Mouse (Mus musculus) lung, adult 2 months (tissue): Measurements from ENCODE around the gene Flvcr1. TPM values are rescaled to one million over a fixed set of nuclear protein-coding genes. Genes with fewer than 3 reads are reported as not detected.

ENCODE experiments used
- DNase-seq: peaks from one replicate; pipeline ENCODE4 v3.0.0; 2022
- H3K4me1 ChIP-seq: fragments of 200-500 bp; 2 replicates; pipeline ENCODE4 v1.6.1; 2011; ENCODE audit warnings: low read length; ENCODE audit not compliant: control insufficient read depth, insufficient read depth
- H3K4me3 ChIP-seq: fragments of 200-500 bp; replicated peaks from 2 replicates; pipeline ENCODE3; 2011; ENCODE audit warnings: low read depth, mild to moderate bottlenecking, control low read depth, low read length; ENCODE audit errors: extremely low read depth
- CTCF ChIP-seq: fragments of 200-500 bp; IDR thresholded peaks from 2 replicates; pipeline ENCODE4 v1.5.1; 2011; ENCODE audit warnings: mild to moderate bottlenecking, low read length, control low read depth; ENCODE audit not compliant: insufficient read depth
- POLR2A ChIP-seq: fragments of 200-500 bp; IDR thresholded peaks from 2 replicates; pipeline ENCODE4 v1.6.1; 2011; ENCODE audit warnings: low read depth, mild to moderate bottlenecking, control low read depth, low read length, borderline replicate concordance; ENCODE audit errors: extremely low read depth
- WGBS: fragments of 180-500 bp; shearing (Covaris S2); methylation state at CpG from one replicate; pipeline ENCODE4 v1.1.7; 2018; 5-methylcytosine and 5-hydroxymethylcytosine counted together
- polyA plus RNA-seq: library from polyadenylated mRNA; depleted of rRNA; stranded (reverse); fragments of >200 nt; gene quantifications from 2 replicates; pipeline ENCODE4 v1.2.3, GENCODE M21; 2012; rRNA removed

The Flvcr1 gene
- polyA plus RNA-seq, 1 experiment: 19.9 TPM

DNA sequence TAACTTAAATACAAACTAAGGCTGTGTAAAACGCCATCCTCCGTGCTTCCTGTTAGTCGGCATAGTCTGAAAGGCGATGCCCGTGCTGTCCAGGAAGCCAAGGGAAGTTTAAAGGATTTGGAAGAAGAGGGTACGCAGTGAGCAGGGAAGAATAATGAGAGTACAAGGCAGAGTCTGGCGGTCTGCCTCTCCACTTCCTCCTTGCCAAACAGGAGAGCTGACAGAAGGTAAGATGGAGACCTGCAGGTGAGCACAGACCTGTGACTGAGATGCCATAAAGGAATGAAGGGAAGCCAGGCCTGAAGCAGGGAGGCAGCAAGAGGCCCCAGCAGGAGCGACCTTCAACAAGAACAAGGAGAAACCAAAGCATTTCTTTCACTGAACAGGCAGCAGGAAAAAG is 51.8 kb downstream of the Flvcr1 start:
- DNase-seq: no peak
- Histone ChIP-seq H3K4me1 (no peaks in the 10 kb centered on the region; the same call in 1 of the 2 replicates), H3K4me3 (no peak overlapping the region)
- WGBS: 75% methylated on average over 8 of the region's 8 CpGs
- TF ChIP-seq CTCF (no peak), POLR2A (no peak)

DNA sequence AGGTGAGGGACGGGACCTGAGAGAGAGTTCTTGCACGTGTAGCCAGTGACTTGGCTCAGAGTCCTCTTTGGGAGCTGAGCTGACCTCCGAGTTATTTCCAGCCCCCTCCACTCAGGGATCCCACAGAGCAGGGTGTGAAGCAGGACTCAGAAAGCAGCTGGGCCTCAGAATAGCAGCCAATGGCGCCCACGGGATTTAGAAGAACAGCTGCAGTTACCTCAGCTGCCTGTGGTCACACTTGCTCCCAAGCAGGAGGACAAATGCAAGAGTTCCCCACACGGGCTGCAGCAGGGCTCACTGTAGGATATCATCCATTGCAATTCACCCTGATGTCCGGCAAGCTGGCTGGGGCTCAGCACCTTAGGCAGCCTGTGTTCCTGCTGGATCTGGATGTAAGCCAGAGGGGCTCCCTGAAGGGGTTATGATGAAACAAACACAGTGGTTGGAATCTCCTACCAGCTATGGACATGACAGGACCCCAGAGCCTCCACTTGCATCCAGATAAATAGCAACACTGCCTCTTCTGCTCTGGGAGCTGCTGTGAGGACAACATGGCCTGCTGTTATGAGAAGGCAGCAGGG is 53.3 kb downstream of the Flvcr1 start:
- TF ChIP-seq CTCF: no peak
- TF ChIP-seq POLR2A: no peak
- DNase-seq: no peak
- no peak overlapping the region for H3K4me3 ChIP-seq
- no peaks in the 10 kb centered on the region for H3K4me1 ChIP-seq
- 66% methylated on average over 7 of the region's 7 CpGs for WGBS

DNA sequence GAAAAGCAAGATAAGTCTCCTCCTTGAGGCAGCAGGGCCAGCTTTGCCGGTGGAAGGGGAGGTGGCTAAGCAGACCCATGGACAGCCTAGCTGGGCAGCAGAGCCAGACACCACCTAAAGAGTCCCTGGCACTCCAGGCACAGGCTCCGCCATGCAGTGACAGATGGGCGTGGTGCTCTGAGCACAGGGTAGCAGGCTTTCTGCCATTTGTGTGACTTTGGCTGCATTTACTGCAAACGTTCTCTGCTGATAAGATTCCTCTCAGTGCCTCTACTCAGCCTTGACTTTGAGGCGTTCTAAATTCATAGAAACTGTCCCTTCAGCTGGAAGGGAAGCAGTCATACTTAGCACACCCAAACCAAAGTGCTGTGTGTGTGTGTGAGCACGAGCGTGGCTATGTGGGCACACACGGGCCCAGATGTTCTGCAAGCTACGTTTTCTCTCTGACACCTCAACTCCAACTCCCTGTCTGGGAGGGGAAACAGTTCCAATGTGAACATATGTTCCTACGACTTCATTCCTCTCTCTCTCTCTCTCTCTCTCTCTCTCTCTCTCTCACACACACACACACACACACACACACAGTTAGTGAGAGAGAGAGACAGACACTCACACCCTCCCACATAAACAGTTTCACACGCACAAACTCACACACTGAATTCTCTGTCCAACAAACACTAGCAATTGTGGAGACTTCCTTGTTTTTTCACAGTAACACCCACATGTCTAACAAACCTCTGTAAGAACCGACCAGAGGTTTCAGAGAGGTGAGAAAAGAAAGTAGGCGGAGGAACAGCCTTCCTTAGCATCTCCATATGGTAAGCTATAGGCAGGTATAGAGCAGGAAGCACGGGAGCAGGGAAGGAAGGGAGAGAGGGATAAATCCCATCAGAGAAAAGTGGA is 54.0 kb downstream of the Flvcr1 start:
- 69% methylated on average over 14 of the region's 14 CpGs for WGBS
- H3K4me1 ChIP-seq: no peaks in the 10 kb centered on the region
- TF ChIP-seq POLR2A (no peak), CTCF (no peak)
- no peak overlapping the region for H3K4me3 ChIP-seq
- no peak for DNase-seq

DNA sequence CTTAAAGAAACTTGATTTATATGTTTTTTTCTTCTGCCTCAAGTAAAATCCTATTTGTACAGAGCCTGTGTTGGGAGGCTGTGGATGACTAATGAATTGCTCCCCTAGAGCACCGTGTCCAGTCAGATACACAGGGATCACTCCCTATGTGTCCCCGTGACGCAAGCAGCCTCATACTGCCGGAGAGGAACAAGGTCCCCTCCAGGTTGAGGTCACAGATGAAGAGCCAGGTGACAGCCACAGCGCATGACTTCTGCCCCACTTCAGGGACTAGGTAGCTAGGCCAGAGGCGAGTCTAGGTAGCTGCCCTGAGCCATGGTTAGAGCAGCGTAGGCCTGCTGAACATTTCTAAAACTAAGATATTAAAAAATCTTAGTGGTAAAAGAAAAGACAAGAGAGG is 57.9 kb downstream of the Flvcr1 start:
- TF ChIP-seq POLR2A (no peak), CTCF (no peak)
- H3K4me1 ChIP-seq: no peaks in the 10 kb centered on the region
- no peak for DNase-seq
- no peak overlapping the region for H3K4me3 ChIP-seq
- 89% methylated on average over 7 of the region's 7 CpGs for WGBS

DNA sequence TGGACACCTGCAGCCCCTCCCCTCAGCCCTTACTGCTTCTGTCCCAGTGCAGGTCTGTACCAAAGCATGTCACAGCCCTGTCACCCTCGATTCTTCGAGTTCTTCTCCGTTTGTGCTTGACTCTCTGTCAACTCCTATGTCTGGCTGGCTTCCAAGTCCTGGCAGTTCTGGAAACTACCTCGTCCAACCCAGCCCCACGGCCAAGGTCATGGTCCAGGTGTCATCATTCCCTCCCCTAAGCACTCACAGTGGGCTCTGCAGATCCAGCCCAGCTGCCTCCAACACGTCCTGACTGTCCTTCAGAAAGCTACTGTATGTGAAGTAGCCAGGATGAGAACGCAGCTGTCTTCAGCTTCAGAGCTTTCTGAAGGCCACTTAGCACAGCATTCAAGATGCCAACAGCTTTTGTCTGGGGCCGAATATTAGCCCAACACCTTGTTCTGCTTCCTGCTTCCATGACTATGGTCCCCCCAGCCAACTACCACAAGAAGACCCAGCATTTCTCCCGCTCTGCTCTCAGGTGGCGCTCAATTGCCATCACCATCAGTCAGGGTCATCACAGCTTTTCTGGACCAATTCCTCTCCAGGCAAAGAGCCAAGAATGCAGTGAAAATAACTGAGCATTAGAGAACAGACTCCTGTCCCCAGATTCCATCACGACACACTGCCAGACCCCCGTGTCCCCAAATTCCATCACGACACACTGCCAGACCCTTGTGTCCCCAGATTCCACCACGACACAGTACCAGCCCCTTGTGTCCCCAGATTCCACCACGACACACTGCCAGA is 60.8 kb downstream of the Flvcr1 start:
- 57% methylated on average over 15 of the region's 15 CpGs for WGBS
- no peak overlapping the region for H3K4me3 ChIP-seq
- no peaks in the 10 kb centered on the region for H3K4me1 ChIP-seq
- TF ChIP-seq POLR2A (no peak), CTCF (no peak)
- DNase-seq: no peak

DNA sequence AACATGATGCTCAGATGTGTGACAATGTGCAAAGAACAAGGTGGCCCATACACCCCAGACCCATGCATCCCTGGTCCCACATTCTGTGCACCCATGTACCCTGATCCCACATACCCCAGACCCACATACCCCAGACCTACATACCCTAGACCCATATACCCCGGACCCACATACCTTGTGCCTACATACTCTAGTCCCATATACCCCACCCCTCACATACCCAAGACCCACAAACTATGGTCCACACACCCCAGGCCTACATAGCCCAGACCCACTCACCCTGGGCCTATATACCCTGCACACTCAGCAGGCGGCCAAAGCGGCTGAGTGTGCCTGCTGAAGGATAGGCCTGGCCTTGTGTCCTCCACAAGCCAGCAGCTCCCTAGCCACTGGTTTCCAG is 63.2 kb downstream of the Flvcr1 start:
- no peak for TF ChIP-seq POLR2A
- no peak for TF ChIP-seq CTCF
- 96% methylated on average over 3 of the region's 3 CpGs for WGBS

DNA sequence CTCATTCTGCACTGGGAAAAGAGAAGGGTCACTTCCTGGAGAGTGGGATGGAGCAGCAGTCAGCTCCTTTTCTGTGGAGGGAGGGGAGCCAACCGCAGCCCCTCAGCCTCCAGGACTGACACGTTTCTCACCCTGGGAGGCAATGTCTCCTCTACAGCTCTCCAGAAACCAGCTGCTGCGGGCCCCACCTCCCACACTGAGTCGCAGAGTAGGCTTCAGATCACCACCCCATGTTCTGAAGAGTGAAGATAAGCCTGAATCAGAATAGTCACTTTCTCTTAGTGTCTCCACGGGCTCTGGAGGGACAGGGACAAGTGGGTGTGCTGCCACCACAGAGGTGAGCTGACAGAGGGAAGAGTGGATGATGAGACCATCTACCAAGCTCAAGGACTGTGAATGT is 67.1 kb downstream of the Flvcr1 start:
- Histone ChIP-seq H3K4me3 (no peak overlapping the region), H3K4me1 (no peaks in the 10 kb centered on the region)
- WGBS: 67% methylated on average over 5 of the region's 5 CpGs
- DNase-seq: no peak
- TF ChIP-seq CTCF (no peak), POLR2A (no peak)

More for the DNA sequence above, 63.2 kb downstream of the Flvcr1 start:
- H3K4me1 ChIP-seq: no peaks in the 10 kb centered on the region
- DNase-seq: no peak
- H3K4me3 ChIP-seq: no peak overlapping the region

Other genes with a start within 250 kb of the Flvcr1 start
- gene Rps6kc1, start 114.4 kb downstream of the Flvcr1 start, polyA plus RNA-seq: 5.7 and 9.7 TPM in 2 replicates
- 19.9 and 22.7 TPM in 2 replicates for gene Angel2, start 101.0 kb downstream of the Flvcr1 start, polyA plus RNA-seq
- gene Vash2, start 46.9 kb downstream of the Flvcr1 start, polyA plus RNA-seq: 0.51 and 1.5 TPM in 2 replicates
- not detected in 2 replicates for gene Spata45, start 10.5 kb upstream of the Flvcr1 start, polyA plus RNA-seq
- 3.8 and 6.8 TPM in 2 replicates for gene Tatdn3, start 36.8 kb upstream of the Flvcr1 start, polyA plus RNA-seq
- 0.38 and 0.49 TPM in 2 replicates for gene Nsl1, start 36.9 kb upstream of the Flvcr1 start, polyA plus RNA-seq
- 5.1 and 6.1 TPM in 2 replicates for gene Batf3, start 71.7 kb upstream of the Flvcr1 start, polyA plus RNA-seq
- gene Fam71a, start 138.7 kb upstream of the Flvcr1 start, polyA plus RNA-seq: not detected in 2 replicates
- 4.8 and 8.6 TPM in 2 replicates for gene Atf3, start 191.9 kb upstream of the Flvcr1 start, polyA plus RNA-seq